In the genomic region with DNA sequence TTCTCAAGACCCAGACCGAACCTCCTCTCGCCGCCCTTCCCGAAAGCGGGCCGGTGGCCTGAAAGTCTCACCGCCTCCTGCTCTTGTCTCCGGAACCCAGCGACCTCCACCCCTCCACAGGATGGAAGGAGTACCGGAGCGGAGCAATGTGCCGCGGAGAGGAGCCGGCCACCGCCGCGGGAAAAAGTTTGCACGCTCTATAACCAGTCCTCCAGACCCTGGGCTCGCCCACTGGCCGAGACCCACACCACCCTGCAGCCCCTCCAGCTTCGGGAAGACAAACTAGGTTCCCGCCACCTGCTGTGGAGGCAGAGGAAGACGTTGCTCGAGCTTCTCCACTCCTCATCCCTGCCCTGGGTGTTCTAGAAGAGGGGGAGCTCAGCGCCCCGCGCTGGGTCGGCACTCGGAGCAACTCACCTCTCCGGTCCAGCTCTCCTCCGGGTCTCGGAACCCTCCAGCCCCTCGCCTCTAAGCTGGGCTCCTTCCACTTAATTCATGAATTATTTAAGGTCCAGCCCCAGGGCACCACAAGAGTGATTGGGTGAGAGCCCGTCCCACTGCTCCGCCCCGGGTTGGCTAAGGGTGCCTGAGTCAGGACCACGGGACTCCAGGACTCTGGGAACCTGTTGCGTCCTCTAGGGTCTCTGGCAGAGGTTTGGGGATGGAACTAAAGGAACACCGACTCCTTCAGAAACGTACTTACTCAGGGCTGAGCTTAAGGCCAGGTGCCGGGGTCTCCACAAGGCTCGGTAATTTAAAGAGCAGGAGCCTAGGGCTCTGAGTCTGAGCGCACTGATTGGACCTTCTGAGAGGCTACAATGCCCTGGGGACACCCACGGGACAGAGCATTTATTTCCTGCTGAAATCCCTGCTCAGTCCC, we compare ENCODE assay signal across 8 mouse cellular contexts. TPM values are rescaled to one million over a fixed set of nuclear protein-coding genes. Genes with fewer than 3 reads are reported as not detected.
DNase-seq lines count a peak whose midpoint lies in the region; ATAC-seq and TF ChIP-seq lines count a peak whose summit lies in the region.

A gene (minus strand): TSS at position 802 of the 880 bp plus-strand sequence.

- H3K27ac ChIP-seq in heart, embryonic 11.5 days (ENCODE audit: low read depth, low read length): peak within 1 kb of the TSS; percentile 66
- H3K27ac ChIP-seq in kidney, embryonic 14.5 days (ENCODE audit: low read depth, low read length): peak within 1 kb of the TSS; percentile 85
- no peak within 1 kb of the TSS for H3K27ac ChIP-seq in liver, embryonic 14.5 days
- H3K27ac ChIP-seq in neural tube, embryonic 13.5 days (replicated peaks): peak within 1 kb of the TSS; percentile 85

- ATAC-seq in heart, embryonic 11.5 days (replicated peaks; ENCODE audit: insufficient number of reproducible peaks, low FRiP score, low TSS enrichment): peak; percentile 67
- peak; percentile 77 for ATAC-seq in kidney, embryonic 14.5 days (ENCODE audit: low FRiP score, low TSS enrichment)
- ATAC-seq in liver, embryonic 14.5 days (ENCODE audit: insufficient read depth): no peak
- peak; percentile 77 for ATAC-seq in neural tube, embryonic 13.5 days (ENCODE audit: low read depth)

- peaks cover 4% of the 10 kb centered on the region for H3K4me1 ChIP-seq in heart, embryonic 11.5 days (ENCODE audit: control insufficient read depth, insufficient read depth, low read length)
- peaks cover 3% of the 10 kb centered on the region; the same call in 1 of the 2 replicates for H3K4me1 ChIP-seq in kidney, embryonic 14.5 days (ENCODE audit: control insufficient read depth, insufficient read depth, low read length)
- H3K4me1 ChIP-seq in liver, embryonic 14.5 days (replicated peaks; ENCODE audit: control insufficient read depth in 2 of 2, insufficient read depth in 2 of 2, low read length in 1 of 2): peaks cover 0 to 2% of the 10 kb centered on the region in 2 experiments; a peak in 1 of 4 replicates
- H3K4me1 ChIP-seq in neural tube, embryonic 13.5 days (replicated peaks): peaks cover 23% of the 10 kb centered on the region

- peaks cover 16% of the 10 kb centered on the region for H3K27me3 ChIP-seq in heart, embryonic 11.5 days (ENCODE audit: control insufficient read depth, insufficient read depth, low read length)
- no peaks in the 10 kb centered on the region for H3K27me3 ChIP-seq in kidney, embryonic 14.5 days (ENCODE audit: control insufficient read depth, insufficient read depth, low read length)
- peaks cover 31% of the 10 kb centered on the region for H3K27me3 ChIP-seq in liver, embryonic 14.5 days (ENCODE audit: control insufficient read depth, insufficient read depth, low read length)
- H3K27me3 ChIP-seq in neural tube, embryonic 13.5 days: no peaks in the 10 kb centered on the region

- no peak for TF ChIP-seq CTCF in liver, embryonic 14.5 days (IDR thresholded peaks at IDR 0.05; ENCODE audit: low read depth)

- no peaks in the 10 kb centered on the region for H3K36me3 ChIP-seq in heart, embryonic 11.5 days (ENCODE audit: control insufficient read depth, insufficient read depth, low read length)
- H3K36me3 ChIP-seq in kidney, embryonic 14.5 days (ENCODE audit: control insufficient read depth, insufficient read depth, low read length): no peaks in the 10 kb centered on the region
- H3K36me3 ChIP-seq in liver, embryonic 14.5 days (replicated peaks; ENCODE audit: control insufficient read depth, insufficient read depth, low read depth): no peaks in the 10 kb centered on the region
- no peaks in the 10 kb centered on the region for H3K36me3 ChIP-seq in neural tube, embryonic 13.5 days

- DNase-seq in thymus, postnatal 36 days: peak; percentile 1 to 5
- DNase-seq in thymus, adult 18-20 months: no peak
- peak; percentile 83 for DNase-seq in embryo, embryonic 10.5 days (ENCODE audit: low spot score)
- no peak for DNase-seq in liver, embryonic 14.5 days (ENCODE audit: low read depth in 3 of 3, low spot score in 3 of 3)
- no peak for DNase-seq in right cerebral cortex, postnatal 14 days

- no peak for TF ChIP-seq EP300 in liver, embryonic 14.5 days (IDR thresholded peaks at IDR 0.05; ENCODE audit: low read depth)

- H3K9ac ChIP-seq in heart, embryonic 11.5 days (ENCODE audit: low read depth, low read length): peak within 1 kb of the TSS; percentile 71
- peak within 1 kb of the TSS; percentile 81 for H3K9ac ChIP-seq in kidney, embryonic 14.5 days (ENCODE audit: low read depth, low read length)
- H3K9ac ChIP-seq in liver, embryonic 14.5 days (replicated peaks): no peak within 1 kb of the TSS
- H3K9ac ChIP-seq in neural tube, embryonic 13.5 days: peak within 1 kb of the TSS; percentile 90

- under 1% methylated on average over 43 of the region's 44 CpGs for WGBS in heart, embryonic 11.5 days (ENCODE audit: insufficient replicate concordance)
- under 1% methylated on average over 44 of the region's 44 CpGs for WGBS in kidney, embryonic 14.5 days
- 3% methylated on average over 44 of the region's 44 CpGs for WGBS in liver, embryonic 14.5 days (ENCODE audit: insufficient replicate concordance)
- WGBS in neural tube, embryonic 13.5 days: under 1% methylated on average over 43 of the region's 44 CpGs

- peak within 1 kb of the TSS; percentile 95 for H3K4me2 ChIP-seq in heart, embryonic 11.5 days
- peak within 1 kb of the TSS; percentile 83 for H3K4me2 ChIP-seq in kidney, embryonic 14.5 days (replicated peaks; ENCODE audit: low read depth, low read length)
- H3K4me2 ChIP-seq in liver, embryonic 14.5 days (ENCODE audit: low read depth): peak within 1 kb of the TSS; percentile 57
- peak within 1 kb of the TSS; percentile 95 for H3K4me2 ChIP-seq in neural tube, embryonic 13.5 days

- peak within 1 kb of the TSS; percentile 65 for H3K4me3 ChIP-seq in heart, embryonic 11.5 days (ENCODE audit: low read depth, low read length)
- peak within 1 kb of the TSS; percentile 64 for H3K4me3 ChIP-seq in kidney, embryonic 14.5 days (ENCODE audit: low read length)
- H3K4me3 ChIP-seq in liver, embryonic 14.5 days (ENCODE audit: insufficient read depth in 1 of 2, low read depth in 2 of 2, low read length in 2 of 2): peak within 1 kb of the TSS; percentile 26 to 50
- H3K4me3 ChIP-seq in neural tube, embryonic 13.5 days: peak within 1 kb of the TSS; percentile 76

- peaks cover 2% of the 10 kb centered on the region; the same call in 1 of the 2 replicates for H3K9me3 ChIP-seq in heart, embryonic 11.5 days (replicated peaks; ENCODE audit: control insufficient read depth, low read length)
- H3K9me3 ChIP-seq in kidney, embryonic 14.5 days (ENCODE audit: control insufficient read depth, low read length): no peaks in the 10 kb centered on the region
- H3K9me3 ChIP-seq in liver, embryonic 14.5 days (ENCODE audit: control insufficient read depth, low read length): no peaks in the 10 kb centered on the region
- H3K9me3 ChIP-seq in neural tube, embryonic 13.5 days: no peaks in the 10 kb centered on the region

RNA-seq across cellular contexts. Expression of the gene that starts here (rescaled TPM):
- 20.5 and 20.7 TPM in 2 replicates for polyA plus RNA-seq in heart, embryonic 11.5 days (2014; fragmentation: Nextera tagmentation; extraction: Ambion mirVana)
- polyA plus RNA-seq in kidney, embryonic 14.5 days (2014; fragmentation: Nextera tagmentation; extraction: Ambion mirVana): 50.9 and 90.6 TPM in 2 replicates
- polyA plus RNA-seq in liver, embryonic 14.5 days (2012; rRNA removed): 3.7 and 4.1 TPM in 2 replicates
- polyA plus RNA-seq in liver, embryonic 14.5 days (2014; fragmentation: Nextera tagmentation; extraction: Ambion mirVana): 11.5 and 12.2 TPM in 2 replicates
- polyA plus RNA-seq in neural tube, embryonic 13.5 days (2015; fragmentation: Nextera tagmentation; extraction: Ambion mirVana): 39.1 and 39.6 TPM in 2 replicates

Comparison
In these comparisons a context has a peak if more than half of its experiments do, and no peak if none do; other contexts are left out.
1. DNase-seq: peak in thymus, postnatal 36 days (2 of 2) and embryo, embryonic 10.5 days (single experiment); none in thymus, adult 18-20 months (0 of 2), liver, embryonic 14.5 days (0 of 3) and right cerebral cortex, postnatal 14 days (single experiment).
2. Peak in every context shown above with its lines, with median percentiles within 50 percentile points of each other: H3K4me2 ChIP-seq and H3K4me3 ChIP-seq.